Mouse (Mus musculus) liver, adult 2 months (tissue): ENCODE results near the gene Cdc42ep3. TPM values are rescaled to one million over a fixed set of nuclear protein-coding genes. Genes with fewer than 3 reads are reported as not detected.

ENCODE experiments used
- DNase-seq: peaks from one replicate; pipeline ENCODE4 v3.0.0-alpha.2; 2011; ENCODE audit warnings: low read depth, low spot score; ENCODE audit errors: extremely low read depth
- H3K27ac ChIP-seq: fragments of 200-500 bp; replicated peaks from 2 replicates; pipeline ENCODE4 v1.5.1; 2012; ENCODE audit warnings: low read depth, mild to moderate bottlenecking, control low read depth, inconsistent platforms, low read length; ENCODE audit not compliant: insufficient read depth
- H3K27me3 ChIP-seq: fragments of 200-500 bp; 2 replicates; pipeline ENCODE4 v1.6.1; 2012; ENCODE audit warnings: mild to moderate bottlenecking, moderate library complexity, low read length, inconsistent platforms; ENCODE audit not compliant: control insufficient read depth, insufficient read depth
- H3K36me3 ChIP-seq: fragments of 200-500 bp; 2 replicates; pipeline ENCODE4 v1.6.1; 2012; ENCODE audit warnings: low read length, inconsistent platforms; ENCODE audit not compliant: control insufficient read depth, insufficient read depth
- H3K4me1 ChIP-seq: fragments of 200-500 bp; 2 replicates; pipeline ENCODE4 v1.6.1; 2011; ENCODE audit warnings: low read length; ENCODE audit not compliant: control insufficient read depth, insufficient read depth
- H3K4me3 ChIP-seq: fragments of 200-500 bp; 2 replicates; pipeline ENCODE4 v1.5.1; 2011; ENCODE audit warnings: low read depth, mild to moderate bottlenecking, control low read depth, low read length, moderate library complexity; ENCODE audit not compliant: insufficient read depth
- H3K79me2 ChIP-seq: fragments of 200-500 bp; 2 replicates; pipeline ENCODE4 v1.6.1; 2012; ENCODE audit warnings: inconsistent platforms, mild to moderate bottlenecking, low read length, moderate library complexity; ENCODE audit not compliant: control insufficient read depth, insufficient read depth
- H3K9ac ChIP-seq: fragments of 200-500 bp; 2 replicates; pipeline ENCODE4 v1.6.1; 2012; ENCODE audit warnings: low read depth, mild to moderate bottlenecking, control low read depth, inconsistent platforms, low read length
- CTCF ChIP-seq: fragments of 200-500 bp; IDR thresholded peaks from 2 replicates; pipeline ENCODE4 v1.5.1; 2011; ENCODE audit warnings: low read depth, low read length, control low read depth
- POLR2A ChIP-seq: fragments of 200-500 bp; IDR thresholded peaks from 2 replicates; pipeline ENCODE4 v1.6.1; 2011; ENCODE audit warnings: low read length, control low read depth; ENCODE audit not compliant: insufficient read depth; ENCODE audit errors: extremely low read depth
- WGBS: fragments of 180-500 bp; shearing (Covaris S2); methylation state at CpG from one replicate; pipeline ENCODE4 v1.1.7; 2018; 5-methylcytosine and 5-hydroxymethylcytosine counted together
- polyA plus RNA-seq: library from polyadenylated mRNA; depleted of rRNA; stranded (reverse); fragments of >200 nt; gene quantifications from 2 replicates; pipeline ENCODE4 v1.2.3, GENCODE M21; 2012
- total RNA-seq: library from RNA; depleted of rRNA; stranded (reverse); fragments of >200 nt; gene quantifications from 2 replicates; pipeline ENCODE4 v1.2.3, GENCODE M21; 2014

Gene Cdc42ep3
- total and polyA plus RNA-seq, 2 experiments: 0.87 to 1.0 TPM

DNA sequence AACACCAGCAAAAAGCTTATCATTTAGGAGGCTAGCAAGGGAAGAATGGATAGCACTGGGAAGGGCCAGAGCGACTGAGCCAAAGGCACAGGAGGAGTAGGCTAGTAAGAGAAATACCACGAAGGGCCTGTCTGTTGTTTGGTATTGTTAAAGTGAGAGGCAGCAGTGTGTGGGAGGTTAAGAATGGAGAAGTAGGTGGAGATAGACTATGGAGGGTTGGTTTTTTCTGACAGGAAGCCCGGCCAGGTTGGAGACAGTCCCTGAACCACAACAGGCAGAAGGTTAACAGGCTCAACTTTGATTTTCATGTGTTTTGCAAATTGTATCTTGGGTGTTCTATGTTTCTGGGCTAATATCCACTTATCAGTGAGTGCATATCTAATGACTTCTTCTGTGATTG, 26.6 kb upstream of the Cdc42ep3 start:
- no peaks in the 10 kb centered on the region for H3K36me3 ChIP-seq
- H3K79me2 ChIP-seq: no peaks in the 10 kb centered on the region
- WGBS: 68% methylated on average over 3 of the region's 3 CpGs
- DNase-seq: no peak
- no peaks in the 10 kb centered on the region for H3K27me3 ChIP-seq
- no peak overlapping the region for H3K4me3 ChIP-seq
- H3K27ac ChIP-seq: no peak overlapping the region
- TF ChIP-seq POLR2A (no peak), CTCF (no peak)
- no peaks in the 10 kb centered on the region for H3K4me1 ChIP-seq
- H3K9ac ChIP-seq: no peak overlapping the region

- no peak overlapping the region for H3K27ac ChIP-seq
- DNase-seq: no peak
- no peak overlapping the region for H3K4me3 ChIP-seq
- H3K27me3 ChIP-seq: no peaks in the 10 kb centered on the region
- no peaks in the 10 kb centered on the region for H3K4me1 ChIP-seq
- no peaks in the 10 kb centered on the region for H3K79me2 ChIP-seq
- no peak for TF ChIP-seq POLR2A
- no peak for TF ChIP-seq CTCF
- H3K9ac ChIP-seq: no peak overlapping the region
- H3K36me3 ChIP-seq: no peaks in the 10 kb centered on the region
- WGBS: 74% methylated on average over 5 of the region's 5 CpGs
Measured at GRCm38 (mm10) chr17:79379191-79379590, 24.3 kb upstream of the Cdc42ep3 start.

- Histone ChIP-seq H3K27ac (no peak overlapping the region), H3K4me1 (no peaks in the 10 kb centered on the region), H3K9ac (no peak overlapping the region), H3K27me3 (no peaks in the 10 kb centered on the region), H3K36me3 (no peaks in the 10 kb centered on the region), H3K79me2 (no peaks in the 10 kb centered on the region), H3K4me3 (no peak overlapping the region)
- TF ChIP-seq POLR2A: no peak
- DNase-seq: no peak
- 69% methylated on average over 6 of the region's 6 CpGs for WGBS
Measured at GRCm38 (mm10) chr17:79376434-79377210, 21.7 kb upstream of the Cdc42ep3 start.

DNA sequence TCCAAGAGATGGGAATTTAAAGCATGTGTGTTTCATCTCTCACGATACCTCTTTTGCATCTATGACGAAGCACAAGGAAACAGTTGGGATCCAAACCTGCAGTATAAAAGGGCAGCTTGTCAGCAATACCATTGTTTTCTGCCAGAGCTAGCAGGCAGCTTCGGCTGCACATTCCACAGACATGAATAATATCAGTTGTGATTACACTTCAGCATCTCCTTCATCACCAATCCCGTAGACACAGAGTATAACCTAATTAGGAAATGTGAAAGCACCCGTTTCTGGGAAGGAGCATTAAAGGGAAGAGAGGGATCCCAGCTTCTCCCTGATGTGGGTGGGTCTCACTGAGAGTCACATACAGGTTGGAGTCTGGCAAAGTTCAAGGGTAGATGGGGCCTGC, 18.1 kb upstream of the Cdc42ep3 start:
- 70% methylated on average over 5 of the region's 5 CpGs for WGBS
- H3K4me1 ChIP-seq: no peaks in the 10 kb centered on the region
- H3K4me3 ChIP-seq: no peak overlapping the region
- no peak for DNase-seq
- no peaks in the 10 kb centered on the region for H3K36me3 ChIP-seq
- no peak overlapping the region for H3K27ac ChIP-seq
- TF ChIP-seq CTCF: no peak
- TF ChIP-seq POLR2A: no peak
- no peaks in the 10 kb centered on the region for H3K79me2 ChIP-seq
- no peak overlapping the region for H3K9ac ChIP-seq
- H3K27me3 ChIP-seq: no peaks in the 10 kb centered on the region

DNA sequence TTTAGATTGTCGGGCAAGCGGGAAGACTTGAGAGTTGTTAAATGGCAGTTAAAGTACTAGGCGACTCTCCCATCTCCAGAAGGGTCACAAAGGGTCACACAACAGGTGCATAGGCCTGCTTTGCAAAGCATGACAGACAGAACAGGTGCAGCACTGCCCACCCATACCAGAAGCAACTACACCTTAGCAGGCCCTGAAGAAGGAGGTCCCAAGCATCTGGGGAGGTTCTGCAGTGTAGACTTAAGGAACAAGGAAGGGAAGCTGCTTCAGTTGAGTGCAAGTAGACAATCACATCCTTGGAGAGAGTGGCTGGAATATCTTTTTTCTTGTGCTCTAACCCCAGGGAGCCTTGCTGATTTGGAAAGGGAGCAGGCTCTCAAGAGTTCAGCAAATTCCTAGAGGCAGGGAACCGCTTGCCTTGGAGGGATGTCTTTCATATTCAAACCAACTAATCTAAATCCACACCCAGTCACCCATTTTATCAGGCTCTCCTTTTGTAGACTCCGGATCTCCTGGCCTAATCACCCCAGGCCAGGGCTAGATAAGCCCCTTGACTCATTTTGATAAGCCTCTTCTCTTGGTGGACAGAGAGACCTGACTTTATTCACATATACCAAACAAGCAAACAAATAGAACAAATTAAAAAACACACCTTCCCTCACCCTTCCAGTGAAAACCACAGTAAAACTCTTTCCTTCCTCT, 10.0 kb upstream of the Cdc42ep3 start:
- TF ChIP-seq CTCF (no peak), POLR2A (no peak)
- DNase-seq: no peak

More for the DNA sequence above, 10.0 kb upstream of the Cdc42ep3 start:
- Histone ChIP-seq H3K27ac (no peak overlapping the region), H3K4me1 (no peaks in the 10 kb centered on the region), H3K9ac (no peak overlapping the region), H3K79me2 (no peaks in the 10 kb centered on the region), H3K4me3 (no peak overlapping the region), H3K27me3 (no peaks in the 10 kb centered on the region), H3K36me3 (no peaks in the 10 kb centered on the region)
- WGBS: 39% methylated on average over 5 of the region's 5 CpGs
